Mouse (Mus musculus): ENCODE data around the gene Ticrr. TPM values are rescaled to one million over a fixed set of nuclear protein-coding genes. Genes with fewer than 3 reads are reported as not detected.

Ticrr gene
- polyA plus RNA-seq, 1 experiment from 2014 or later: 1.4 TPM

DNA sequence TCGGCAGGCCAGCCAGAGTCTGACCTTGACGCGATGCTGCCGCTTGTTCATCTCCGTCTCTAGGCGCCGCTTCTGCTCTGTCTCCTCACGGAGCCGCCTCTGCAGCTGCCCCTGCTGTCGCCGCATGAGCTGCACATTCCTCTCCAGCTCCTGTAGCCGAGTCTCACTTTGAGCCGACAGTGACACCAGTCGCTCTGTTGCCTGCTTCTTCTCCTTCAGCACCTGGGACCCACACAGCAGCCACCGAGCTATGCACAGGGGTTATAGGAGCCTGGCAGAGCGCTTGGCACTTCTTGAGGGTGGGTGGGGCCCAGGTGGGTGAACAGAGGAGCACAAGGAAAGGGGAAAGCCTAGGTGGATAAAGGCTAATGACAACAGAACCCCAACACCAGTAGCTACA, 42.8 kb downstream of the Ticrr start:
- peaks cover 10% of the 10 kb centered on the region; the same call in 1 of the 2 replicates for H3K36me3 ChIP-seq
- no peak for ATAC-seq (ENCODE audit: low FRiP score)
- no peak overlapping the region for H3K27ac ChIP-seq (replicated peaks)
- H3K4me1 ChIP-seq: no peaks in the 10 kb centered on the region
- H3K27me3 ChIP-seq (replicated peaks): no peaks in the 10 kb centered on the region
- H3K4me2 ChIP-seq: no peak overlapping the region
- 82% methylated on average over 16 of the region's 16 CpGs for WGBS
- no peak overlapping the region for H3K9ac ChIP-seq (replicated peaks)
- no peaks in the 10 kb centered on the region for H3K9me3 ChIP-seq (replicated peaks)
- H3K4me3 ChIP-seq (replicated peaks): no peak overlapping the region

DNA sequence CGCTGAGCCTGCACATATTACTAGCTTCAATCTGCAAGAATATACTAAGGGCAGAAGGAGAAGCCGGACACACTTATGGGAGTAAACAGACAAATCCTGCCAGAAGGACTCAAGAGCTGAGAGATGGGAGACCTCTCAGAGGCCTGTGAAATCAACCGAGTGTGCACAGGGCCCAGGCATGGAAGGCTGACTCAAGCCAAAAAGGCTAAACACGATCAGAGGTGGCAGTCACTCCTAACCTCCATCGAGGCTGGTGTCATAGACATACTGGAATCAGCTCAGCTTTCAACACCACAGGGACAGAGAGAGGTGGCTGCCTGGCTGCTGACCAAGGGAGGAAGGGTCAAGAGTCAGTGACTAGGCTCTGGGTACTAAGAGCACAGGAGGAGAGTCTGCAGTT, 45.2 kb downstream of the Ticrr start:
- no peak for ATAC-seq (ENCODE audit: low FRiP score)
- H3K4me3 ChIP-seq (replicated peaks): no peak overlapping the region
- no peak overlapping the region for H3K4me2 ChIP-seq
- 0 out of 2 replicates have a peak, but pooled peaks cover 2% of the 10 kb centered on the region for H3K36me3 ChIP-seq
- H3K9ac ChIP-seq (replicated peaks): no peak overlapping the region
- H3K27ac ChIP-seq (replicated peaks): no peak overlapping the region
- no peaks in the 10 kb centered on the region for H3K9me3 ChIP-seq (replicated peaks)
- peaks cover 3% of the 10 kb centered on the region; the same call in 1 of the 2 replicates for H3K27me3 ChIP-seq (replicated peaks)
- WGBS: 89% methylated on average over 5 of the region's 5 CpGs
- peaks cover 4% of the 10 kb centered on the region; the same call in 1 of the 2 replicates for H3K4me1 ChIP-seq

DNA sequence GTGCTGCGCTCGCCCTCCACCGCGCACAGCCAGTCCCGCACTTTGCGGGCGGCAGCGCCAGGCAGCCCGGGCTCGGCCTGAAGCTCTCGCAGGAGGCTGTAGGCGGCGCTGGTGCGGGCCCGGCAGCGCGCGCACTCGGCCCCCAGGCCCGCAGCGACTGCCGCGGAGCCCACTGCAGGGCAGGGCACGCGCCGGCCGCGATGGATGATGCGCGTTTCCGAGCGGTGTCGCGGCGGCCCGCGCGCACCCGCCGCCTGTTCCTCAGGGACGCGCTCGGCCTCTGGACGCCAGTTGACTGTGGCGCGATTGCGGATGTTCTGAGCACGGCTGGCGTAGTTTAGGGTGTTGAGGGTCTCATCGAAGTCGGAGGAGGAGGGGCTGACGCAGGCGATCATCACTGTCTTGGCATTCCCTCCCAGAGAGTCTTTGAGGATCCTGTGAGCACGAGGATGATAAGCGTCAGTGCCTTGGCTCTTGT, 50.2 kb downstream of the Ticrr start:
- Histone ChIP-seq H3K36me3 (no peaks in the 10 kb centered on the region), H3K4me2 (peak overlapping the region; percentile 68), H3K9me3 (replicated peaks) (no peaks in the 10 kb centered on the region), H3K4me1 (peaks cover 16% of the 10 kb centered on the region), H3K9ac (replicated peaks) (peak overlapping the region; percentile 56), H3K27me3 (replicated peaks) (peaks cover 8% of the 10 kb centered on the region), H3K27ac (replicated peaks) (peak overlapping the region; percentile 57), H3K4me3 (replicated peaks) (peak overlapping the region; percentile 48)
- peak; percentile 87 for ATAC-seq (ENCODE audit: low FRiP score)
- 1% methylated on average over 44 of the region's 55 CpGs for WGBS

DNA sequence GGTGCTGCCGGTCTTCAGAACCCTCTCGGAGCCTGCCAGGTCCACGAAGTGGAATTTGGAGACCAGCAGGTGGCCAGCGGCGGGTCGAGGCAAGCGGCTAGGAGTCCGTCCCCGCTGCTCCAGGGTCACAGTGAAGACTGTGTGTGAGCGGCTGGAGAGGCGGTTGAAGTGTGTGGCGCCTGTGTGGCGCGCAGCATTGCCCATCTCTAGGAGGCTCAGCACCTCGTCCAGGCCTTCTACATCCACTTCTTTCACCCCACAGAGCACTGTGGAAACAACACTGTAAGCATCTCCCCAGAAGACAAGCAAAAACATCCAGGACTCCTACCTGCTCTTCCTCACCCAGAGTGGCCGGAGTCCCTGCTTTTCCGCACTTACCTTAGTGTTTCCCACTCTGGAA, 50.8 kb downstream of the Ticrr start:
- ATAC-seq (ENCODE audit: low FRiP score): peak; percentile 35
- peaks cover 8% of the 10 kb centered on the region for H3K27me3 ChIP-seq (replicated peaks)
- H3K4me3 ChIP-seq (replicated peaks): peak overlapping the region; percentile 48
- H3K4me2 ChIP-seq: peak overlapping the region; percentile 68
- H3K36me3 ChIP-seq: no peaks in the 10 kb centered on the region
- whole genome bisulfite sequencing: 28% methylated on average over 17 of the region's 17 CpGs
- H3K9me3 ChIP-seq (replicated peaks): no peaks in the 10 kb centered on the region
- peak overlapping the region; percentile 56 for H3K9ac ChIP-seq (replicated peaks)
- H3K27ac ChIP-seq (replicated peaks): peak overlapping the region; percentile 57
- peaks cover 22% of the 10 kb centered on the region for H3K4me1 ChIP-seq

DNA sequence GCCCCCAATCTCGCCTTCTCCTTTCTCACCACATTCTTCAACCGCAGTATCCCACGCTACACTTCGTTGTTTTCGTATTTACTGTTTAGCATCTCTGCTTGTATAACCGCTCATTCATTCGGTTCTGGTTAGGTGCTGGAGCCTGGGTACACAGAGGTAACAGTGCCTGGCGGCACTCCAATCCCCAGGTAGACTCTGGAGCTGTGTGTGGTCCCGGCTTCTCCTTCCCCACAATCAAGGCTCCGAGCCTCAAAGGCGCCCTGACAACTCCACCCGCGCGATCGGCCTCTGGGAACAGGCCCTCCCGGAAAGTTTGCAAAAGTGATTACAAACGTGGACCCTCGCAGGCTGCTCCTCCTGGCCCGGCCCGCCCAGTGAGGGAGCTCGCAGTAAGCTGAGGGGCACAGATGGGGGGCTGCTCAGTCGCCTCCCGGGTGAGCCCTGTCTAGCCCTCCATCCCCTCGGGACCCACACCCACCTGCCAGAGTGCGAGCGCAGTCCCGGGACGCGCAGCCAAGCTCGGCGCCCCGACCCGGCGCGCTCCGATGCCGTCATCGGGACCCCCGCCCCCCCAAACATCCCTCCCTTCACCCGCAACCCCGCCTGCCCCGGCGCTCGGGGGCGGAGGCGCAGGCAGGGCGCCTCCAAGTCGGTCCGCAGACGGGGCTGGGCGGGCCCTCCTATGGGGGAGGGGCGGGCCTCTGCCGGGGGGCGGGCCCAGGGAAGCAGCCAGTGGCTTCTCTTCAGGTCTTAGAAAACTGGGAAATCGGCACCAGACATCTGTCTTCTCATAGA, 55.4 kb downstream of the Ticrr start, which contains the start of gene Kif7:
Gene Kif7 (minus strand): TSS at position 534 of the 795 bp plus-strand sequence.
- ATAC-seq (ENCODE audit: low FRiP score): peak; percentile 60
- H3K4me3 ChIP-seq (replicated peaks): peak within 1 kb of the TSS; percentile 59
- no peaks in the 10 kb centered on the region for H3K9me3 ChIP-seq (replicated peaks)
- 1% methylated on average over 53 of the region's 55 CpGs for WGBS
- peaks cover 27% of the 10 kb centered on the region for H3K4me1 ChIP-seq
- peak within 1 kb of the TSS; percentile 57 for H3K9ac ChIP-seq (replicated peaks)
- H3K36me3 ChIP-seq: no peaks in the 10 kb centered on the region
- 0 out of 2 replicates have a peak within 1 kb of the TSS, but pooled peaks have one; percentile 13 for H3K27ac ChIP-seq (replicated peaks)
- peak within 1 kb of the TSS; percentile 98 for H3K4me2 ChIP-seq
- peaks cover 23% of the 10 kb centered on the region; the same call in 1 of the 2 replicates for H3K27me3 ChIP-seq (replicated peaks)

DNA sequence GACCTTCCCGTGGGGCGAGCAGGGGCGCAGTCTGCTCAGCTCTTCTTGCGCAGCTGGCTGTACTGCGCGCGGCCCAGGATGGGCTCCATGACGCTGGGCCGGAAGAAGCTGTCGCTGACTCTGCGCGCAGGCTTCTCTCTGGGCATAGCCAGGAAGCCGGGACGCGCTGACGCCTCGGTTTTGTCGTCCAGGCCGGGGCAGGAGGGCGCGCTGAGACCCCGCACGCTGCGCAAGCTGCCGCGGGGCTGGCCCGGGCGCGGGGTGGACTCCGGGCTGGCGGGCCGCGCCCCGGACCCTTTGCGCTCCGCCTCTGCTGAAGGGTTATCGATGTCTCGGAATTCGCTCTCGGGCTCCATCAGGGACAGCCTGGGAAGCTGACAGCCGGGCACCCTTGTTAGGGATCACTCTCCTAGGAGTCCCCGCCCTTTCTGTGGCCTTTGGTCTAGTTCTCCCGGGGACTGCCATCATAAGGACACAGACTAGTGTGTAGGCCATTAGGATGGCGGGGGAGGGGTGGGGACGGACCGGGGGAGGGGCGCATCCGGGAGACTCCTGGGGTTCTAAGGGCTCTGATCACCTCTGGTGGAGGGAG, 61.5 kb downstream of the Ticrr start:
- peak overlapping the region; percentile 95 for H3K4me2 ChIP-seq

DNA sequence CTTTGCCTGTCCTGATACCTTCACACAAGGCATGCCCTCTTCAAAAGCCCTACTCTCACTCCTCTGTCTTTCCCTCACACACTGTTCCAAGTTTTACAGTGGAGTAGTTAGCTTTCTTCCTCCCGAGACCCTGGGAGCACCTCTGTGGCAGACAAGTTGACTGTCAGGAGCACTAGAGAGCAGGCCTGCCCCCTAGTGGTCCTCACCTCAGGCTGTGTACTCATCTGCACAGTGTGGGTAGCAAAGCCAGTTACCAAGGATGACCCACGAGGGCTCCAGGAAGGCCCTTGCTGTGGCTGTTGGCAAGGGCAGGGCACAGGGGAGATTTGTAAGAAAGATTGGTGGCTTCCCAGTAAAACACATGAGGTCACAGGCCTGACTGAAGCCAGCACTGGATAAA, 67.1 kb downstream of the Ticrr start:
- Histone ChIP-seq H3K4me3 (replicated peaks) (no peak overlapping the region), H3K9ac (replicated peaks) (no peak overlapping the region), H3K27me3 (replicated peaks) (peaks cover 16% of the 10 kb centered on the region; the same call in 1 of the 2 replicates), H3K27ac (replicated peaks) (no peak overlapping the region), H3K9me3 (replicated peaks) (no peaks in the 10 kb centered on the region), H3K36me3 (no peaks in the 10 kb centered on the region), H3K4me1 (peaks cover under 1% of the 10 kb centered on the region; the same call in 1 of the 2 replicates), H3K4me2 (no peak overlapping the region)
- ATAC-seq (ENCODE audit: low FRiP score): no peak
- 9% methylated on average over 2 of the region's 2 CpGs for whole genome bisulfite sequencing

More for the DNA sequence above, 61.5 kb downstream of the Ticrr start:
- no peaks in the 10 kb centered on the region for H3K9me3 ChIP-seq (replicated peaks)
- H3K4me1 ChIP-seq: peaks cover 19% of the 10 kb centered on the region
- ATAC-seq (ENCODE audit: low FRiP score): peak; percentile 81
- H3K27ac ChIP-seq (replicated peaks): peak overlapping the region; percentile 76
- peaks cover 23% of the 10 kb centered on the region; the same call in 1 of the 2 replicates for H3K27me3 ChIP-seq (replicated peaks)
- peak overlapping the region; percentile 61 for H3K4me3 ChIP-seq (replicated peaks)
- H3K9ac ChIP-seq (replicated peaks): peak overlapping the region; percentile 75
- no peaks in the 10 kb centered on the region for H3K36me3 ChIP-seq
- under 1% methylated on average over 48 of the region's 48 CpGs for WGBS

DNA sequence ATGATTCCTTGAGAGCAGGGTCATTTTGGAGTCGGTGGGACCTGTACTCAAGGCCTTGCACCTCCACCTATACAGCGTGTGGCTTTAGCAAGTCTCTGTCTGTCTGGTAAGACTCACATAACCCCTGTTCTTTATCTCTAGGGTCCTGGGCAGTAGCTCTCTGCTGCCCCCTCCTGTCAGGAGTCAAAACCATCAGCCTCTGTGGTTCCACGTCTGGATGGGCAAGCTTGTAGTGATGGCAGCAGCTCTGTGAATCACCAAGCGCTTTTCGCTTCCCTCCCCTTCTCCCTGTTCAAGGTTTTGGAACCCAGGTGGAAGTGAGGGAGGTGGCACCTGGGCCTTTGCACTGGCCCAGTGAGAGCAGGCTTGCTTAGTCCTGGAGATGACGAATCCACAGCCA, 68.2 kb downstream of the Ticrr start:
- no peak overlapping the region for H3K9ac ChIP-seq (replicated peaks)
- H3K9me3 ChIP-seq (replicated peaks): no peaks in the 10 kb centered on the region
- no peak; the same call in 1 of the 2 replicates for ATAC-seq (ENCODE audit: low FRiP score)
- no peak overlapping the region for H3K4me2 ChIP-seq
- 37% methylated on average over 6 of the region's 6 CpGs for WGBS
- no peak overlapping the region for H3K27ac ChIP-seq (replicated peaks)
- peaks cover 11% of the 10 kb centered on the region; the same call in 1 of the 2 replicates for H3K27me3 ChIP-seq (replicated peaks)
- H3K4me3 ChIP-seq (replicated peaks): no peak overlapping the region
- H3K4me1 ChIP-seq: no peaks in the 10 kb centered on the region
- no peaks in the 10 kb centered on the region for H3K36me3 ChIP-seq

DNA sequence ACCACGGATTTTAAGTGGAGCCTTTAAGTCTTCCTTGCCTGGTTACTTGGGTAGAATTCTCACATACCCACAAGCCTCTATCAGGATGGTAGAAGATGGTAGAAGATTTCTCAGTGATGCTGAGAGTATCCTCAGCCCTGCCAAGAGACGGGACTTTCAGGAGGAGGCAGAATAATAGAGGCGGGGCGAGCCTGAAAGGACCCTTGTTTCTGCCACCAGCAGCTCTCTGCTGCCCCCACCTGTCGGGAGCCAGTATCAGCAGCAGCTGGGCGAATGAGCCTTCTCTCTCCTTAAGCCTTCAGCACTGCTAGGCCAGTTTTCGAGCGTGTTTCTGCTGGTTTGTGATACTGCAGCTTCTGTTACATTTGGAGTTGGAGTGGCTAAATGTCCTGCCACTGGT, 69.2 kb downstream of the Ticrr start:
- peak; percentile 57; the same call in 1 of the 2 replicates for ATAC-seq (ENCODE audit: low FRiP score)
- no peak overlapping the region for H3K9ac ChIP-seq (replicated peaks)
- no peak overlapping the region for H3K4me2 ChIP-seq
- no peak overlapping the region for H3K27ac ChIP-seq (replicated peaks)
- H3K9me3 ChIP-seq (replicated peaks): no peaks in the 10 kb centered on the region
- H3K27me3 ChIP-seq (replicated peaks): 0 out of 2 replicates have a peak, but pooled peaks cover 7% of the 10 kb centered on the region
- no peak overlapping the region for H3K4me3 ChIP-seq (replicated peaks)
- no peaks in the 10 kb centered on the region for H3K36me3 ChIP-seq
- no peaks in the 10 kb centered on the region for H3K4me1 ChIP-seq
- 6% methylated on average over 8 of the region's 8 CpGs for WGBS

DNA sequence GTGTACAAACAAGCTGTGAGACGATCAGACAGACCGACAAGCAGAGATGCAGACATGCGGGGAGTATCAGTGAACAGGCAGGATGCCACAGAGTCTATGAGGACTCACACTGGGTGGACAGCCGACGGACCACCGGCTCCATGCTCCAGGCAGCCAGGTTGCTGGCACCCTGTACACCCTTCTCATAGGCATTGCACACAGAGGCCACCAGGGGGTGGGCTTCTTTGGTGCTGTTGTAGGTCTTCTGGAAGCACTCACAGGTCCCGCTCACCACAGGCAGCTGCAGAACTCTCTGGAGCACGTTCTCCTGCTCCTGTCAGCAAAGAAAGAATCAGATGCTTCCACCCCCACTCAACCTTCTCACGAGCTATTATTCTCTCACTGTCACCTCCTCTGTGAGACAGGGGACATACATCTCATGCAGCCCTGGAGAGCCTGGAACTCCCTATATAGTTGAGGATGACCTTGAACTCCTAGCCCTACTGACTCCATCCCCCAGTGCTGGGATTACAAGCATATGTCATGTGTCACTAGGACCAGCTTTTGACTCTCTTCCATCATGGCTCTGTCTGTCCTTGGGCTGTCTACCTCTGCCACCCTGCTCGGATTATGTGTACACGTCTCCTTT, 69.9 kb downstream of the Ticrr start:
- Histone ChIP-seq H3K27me3 (replicated peaks) (0 out of 2 replicates have a peak, but pooled peaks cover 7% of the 10 kb centered on the region), H3K27ac (replicated peaks) (no peak overlapping the region), H3K36me3 (no peaks in the 10 kb centered on the region), H3K4me1 (no peaks in the 10 kb centered on the region), H3K9me3 (replicated peaks) (no peaks in the 10 kb centered on the region), H3K4me3 (replicated peaks) (no peak overlapping the region), H3K4me2 (no peak overlapping the region), H3K9ac (replicated peaks) (no peak overlapping the region)
- ATAC-seq (ENCODE audit: low FRiP score): no peak
- 68% methylated on average over 11 of the region's 11 CpGs for WGBS

DNA sequence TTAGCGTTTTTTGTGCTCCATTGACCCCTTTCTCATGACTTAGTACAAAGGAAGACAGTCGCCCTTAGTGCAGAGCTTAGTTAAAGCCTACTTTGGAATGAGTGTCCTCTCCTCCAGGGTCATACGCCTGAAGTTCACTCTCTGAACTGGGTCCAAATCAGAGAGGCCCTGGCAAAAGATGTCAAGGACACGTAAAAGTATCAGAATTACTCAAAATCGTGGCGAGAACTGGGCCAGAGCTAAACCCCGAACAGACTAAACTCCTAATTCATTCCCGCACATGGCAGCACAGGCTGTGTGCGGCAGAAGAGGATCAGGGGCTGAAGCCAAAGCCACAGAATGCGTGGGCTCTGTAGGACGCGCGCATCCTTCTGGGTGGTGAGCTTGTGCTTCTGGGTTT, 71.4 kb downstream of the Ticrr start:
- H3K9me3 ChIP-seq (replicated peaks): no peaks in the 10 kb centered on the region
- H3K27ac ChIP-seq (replicated peaks): no peak overlapping the region
- no peak overlapping the region for H3K4me3 ChIP-seq (replicated peaks)
- H3K9ac ChIP-seq (replicated peaks): no peak overlapping the region
- WGBS: 81% methylated on average over 13 of the region's 13 CpGs
- no peak for ATAC-seq (ENCODE audit: low FRiP score)
- no peak overlapping the region for H3K4me2 ChIP-seq
- H3K27me3 ChIP-seq (replicated peaks): 0 out of 2 replicates have a peak, but pooled peaks cover 7% of the 10 kb centered on the region
- no peaks in the 10 kb centered on the region for H3K4me1 ChIP-seq
- no peaks in the 10 kb centered on the region for H3K36me3 ChIP-seq

Measured in neural tube, embryonic 15.5 days (tissue).